Mouse (Mus musculus) erythroblast, adult 5-6 weeks (primary cell): Measurements from ENCODE around the gene Vars2. TPM values are rescaled to one million over a fixed set of nuclear protein-coding genes. Genes with fewer than 3 reads are reported as not detected.

ENCODE experiments used
- ATAC-seq: replicated peaks from 2 replicates; pipeline ENCODE4 v1.8.0; 2016; ENCODE audit warnings: moderate number of reproducible peaks, mild to moderate bottlenecking, moderate TSS enrichment, inconsistent platforms; ENCODE audit not compliant: poor library complexity, low FRiP score, severe bottlenecking
- total RNA-seq, 2 experiments: library from RNA; stranded (forward) in 1 of 2; stranded (reverse) in 1 of 2; fragments of 150-400 nt in 1 of 2; fragments of 200-764, 138-1000 nt in 1 of 2; gene quantifications; 2 replicates each; pipeline versions ENCODE4 v1.2.3 to v1.2.4; 2015 to 2017; ENCODE audit warnings: low replicate concordance in 2 of 2

The Vars2 gene
- total RNA-seq (2015; ENCODE audit: low replicate concordance) = 1.9 and 2.9 TPM in 2 replicates
- total RNA-seq (2017; ENCODE audit: low replicate concordance) = 2.1 and 11.0 TPM in 2 replicates

DNA sequence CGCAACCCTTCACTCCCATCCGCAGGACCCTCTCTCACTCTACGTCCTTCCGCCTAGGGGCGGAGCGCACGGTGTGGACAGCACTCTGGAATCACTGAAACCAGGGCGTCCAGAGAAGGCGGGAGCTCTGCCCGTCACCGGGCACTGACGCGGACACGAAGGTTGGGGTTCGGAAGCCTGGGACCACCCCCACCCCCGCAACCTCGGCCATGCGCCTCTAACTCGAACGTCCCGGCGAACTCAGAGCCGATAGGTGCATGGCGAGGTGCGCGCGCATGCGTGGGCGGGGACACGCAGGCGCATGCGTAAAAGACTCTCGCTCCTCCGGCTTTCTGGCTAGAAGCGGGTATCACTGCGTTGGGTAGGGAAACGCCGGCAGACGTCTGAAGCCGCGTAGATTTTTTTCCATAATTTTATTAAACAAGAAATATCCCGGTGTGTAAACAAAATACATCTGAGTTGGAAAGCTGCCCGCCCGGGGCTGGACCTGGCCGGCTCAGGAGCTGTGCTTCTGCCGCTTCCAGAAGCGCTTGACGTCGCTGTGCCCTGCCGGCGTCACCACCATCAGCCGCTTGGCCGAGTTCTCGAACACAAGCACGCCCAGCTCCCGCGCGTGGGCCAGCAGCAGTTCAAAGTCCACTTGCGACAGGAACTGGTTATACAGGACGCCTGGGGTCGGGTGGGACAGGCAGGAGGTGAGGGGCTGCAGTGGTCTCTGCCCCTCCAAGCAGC is at the start of gene Vars2:
Vars2 (minus strand) TSS at position 259 of the 732 bp plus-strand sequence.
- ATAC-seq = peak; percentile 92

DNA sequence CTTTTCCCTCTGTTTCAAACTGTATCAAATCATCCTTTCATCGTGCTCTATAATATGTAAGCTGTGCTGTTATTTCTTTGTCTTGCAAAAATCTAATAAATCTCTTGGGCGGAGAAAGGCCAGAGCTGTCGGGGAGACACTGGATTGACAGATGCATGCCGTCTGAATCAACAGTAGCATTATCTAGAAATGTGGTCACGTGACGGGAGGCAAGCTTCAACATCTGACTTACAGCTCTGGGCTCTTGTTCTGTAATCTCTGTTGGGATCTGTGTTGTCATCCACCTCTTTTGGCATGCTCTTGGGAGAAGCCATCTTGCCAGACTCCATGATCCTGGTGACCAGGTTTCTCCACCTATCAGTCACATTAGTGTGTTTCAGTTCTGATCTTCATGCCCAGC is 49.7 kb upstream of the Vars2 start:
- no peak for ATAC-seq

DNA sequence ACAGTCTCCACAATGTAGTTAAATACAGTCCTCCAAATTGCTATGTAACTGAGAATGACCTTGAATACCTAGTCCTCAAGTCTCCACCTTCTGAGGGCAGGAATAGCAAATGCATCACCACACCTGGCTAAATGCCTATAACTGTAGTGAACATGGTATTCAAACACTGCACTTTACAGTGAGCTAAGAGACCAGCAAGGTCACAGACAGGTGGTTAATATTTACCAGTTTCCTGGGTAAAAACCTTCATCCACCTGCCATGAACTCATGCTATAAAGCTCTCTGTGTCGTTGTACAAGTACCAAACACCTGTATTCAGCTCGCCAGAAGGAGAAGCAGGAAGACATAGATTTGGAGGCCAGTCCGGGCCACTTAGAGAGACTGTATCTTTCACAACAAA is 48.7 kb upstream of the Vars2 start:
- no peak for ATAC-seq

DNA sequence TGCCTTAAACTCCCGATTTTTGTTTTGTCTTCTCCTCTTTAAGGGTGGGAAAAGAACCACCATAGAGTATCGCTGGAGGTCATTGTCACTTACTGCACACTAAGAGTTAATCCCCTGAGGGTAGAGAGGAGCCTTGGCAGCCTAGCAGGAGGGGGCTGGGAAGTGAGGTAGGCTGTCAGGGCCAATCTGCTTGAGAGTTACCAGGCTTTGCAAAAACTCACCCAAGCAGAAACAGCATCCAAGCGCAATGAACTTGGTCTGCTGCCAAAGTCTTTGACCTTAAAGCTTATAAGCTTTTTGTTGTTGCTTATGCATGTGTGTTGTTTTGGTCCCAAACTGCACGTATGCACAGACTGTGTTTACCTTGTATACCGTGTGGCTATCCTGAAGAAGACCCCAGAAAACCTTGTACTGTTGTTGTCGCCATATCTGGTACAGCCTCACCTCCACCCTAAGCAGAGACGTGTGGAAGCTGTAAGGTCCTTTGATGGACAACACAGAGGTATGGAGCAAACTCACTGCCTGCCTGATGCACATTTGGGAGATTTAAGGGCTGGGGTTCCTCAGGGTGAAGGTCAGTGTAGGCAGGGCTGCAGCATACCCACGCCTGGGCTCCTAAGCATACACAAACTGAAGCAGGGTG is 43.4 kb upstream of the Vars2 start:
- ATAC-seq = no peak

DNA sequence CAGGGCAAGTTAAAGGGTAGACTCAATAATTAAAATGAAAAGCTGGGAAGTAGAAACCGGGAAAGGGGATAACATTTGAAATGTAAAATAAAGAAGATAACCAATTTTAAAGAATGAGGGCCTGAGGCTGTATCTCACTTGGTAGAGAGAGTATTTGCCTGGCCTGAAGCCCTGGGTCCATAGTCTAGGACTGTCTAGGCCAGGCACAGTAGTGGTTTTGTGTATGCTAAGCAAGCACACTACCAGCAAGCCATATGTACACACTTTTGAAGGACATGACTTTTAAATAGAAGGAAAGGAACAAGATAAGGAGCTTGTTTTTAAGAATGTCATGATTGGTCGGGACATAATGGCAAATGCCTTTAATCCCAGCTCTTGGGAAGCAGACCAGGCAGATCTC is 41.2 kb upstream of the Vars2 start:
- no peak for ATAC-seq

DNA sequence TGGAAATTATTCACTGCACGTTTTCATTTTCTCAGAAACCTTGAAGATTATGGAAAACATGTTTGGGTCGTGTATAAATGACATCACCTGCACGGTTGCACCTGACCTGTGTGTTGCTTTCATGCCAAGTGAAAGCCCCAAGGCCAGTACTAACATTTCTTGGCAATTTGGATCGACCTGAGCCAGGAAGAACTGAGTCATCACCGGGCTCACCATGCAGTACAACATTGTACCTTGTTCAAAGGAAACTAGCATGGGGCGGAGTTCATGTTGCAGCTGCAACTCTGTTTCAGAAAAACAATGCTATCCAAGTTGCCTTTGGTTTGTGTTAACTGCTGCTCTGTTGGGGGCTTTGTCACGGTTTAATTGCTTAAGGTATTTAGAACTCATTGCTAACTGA is 40.5 kb upstream of the Vars2 start:
- ATAC-seq = no peak

DNA sequence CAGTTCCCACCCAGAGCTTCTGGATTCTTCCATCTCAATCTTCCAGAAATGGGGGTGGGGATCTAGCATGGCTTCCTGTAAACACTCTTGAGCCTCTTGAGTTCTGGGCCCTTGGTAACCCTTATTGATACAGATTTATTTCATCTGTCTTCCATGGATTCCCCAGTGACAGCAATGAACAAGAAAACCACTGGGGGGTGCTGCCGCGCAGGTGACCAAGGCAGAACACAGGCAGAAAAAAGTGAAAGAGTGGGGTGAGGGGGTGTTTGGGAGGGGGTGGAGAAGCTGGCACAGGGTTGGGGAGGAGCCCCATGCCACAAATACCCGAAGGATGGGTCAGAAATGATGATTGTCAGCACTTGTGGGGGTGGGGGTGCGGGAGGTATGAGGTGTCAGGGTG is 38.4 kb upstream of the Vars2 start:
- no peak for ATAC-seq

DNA sequence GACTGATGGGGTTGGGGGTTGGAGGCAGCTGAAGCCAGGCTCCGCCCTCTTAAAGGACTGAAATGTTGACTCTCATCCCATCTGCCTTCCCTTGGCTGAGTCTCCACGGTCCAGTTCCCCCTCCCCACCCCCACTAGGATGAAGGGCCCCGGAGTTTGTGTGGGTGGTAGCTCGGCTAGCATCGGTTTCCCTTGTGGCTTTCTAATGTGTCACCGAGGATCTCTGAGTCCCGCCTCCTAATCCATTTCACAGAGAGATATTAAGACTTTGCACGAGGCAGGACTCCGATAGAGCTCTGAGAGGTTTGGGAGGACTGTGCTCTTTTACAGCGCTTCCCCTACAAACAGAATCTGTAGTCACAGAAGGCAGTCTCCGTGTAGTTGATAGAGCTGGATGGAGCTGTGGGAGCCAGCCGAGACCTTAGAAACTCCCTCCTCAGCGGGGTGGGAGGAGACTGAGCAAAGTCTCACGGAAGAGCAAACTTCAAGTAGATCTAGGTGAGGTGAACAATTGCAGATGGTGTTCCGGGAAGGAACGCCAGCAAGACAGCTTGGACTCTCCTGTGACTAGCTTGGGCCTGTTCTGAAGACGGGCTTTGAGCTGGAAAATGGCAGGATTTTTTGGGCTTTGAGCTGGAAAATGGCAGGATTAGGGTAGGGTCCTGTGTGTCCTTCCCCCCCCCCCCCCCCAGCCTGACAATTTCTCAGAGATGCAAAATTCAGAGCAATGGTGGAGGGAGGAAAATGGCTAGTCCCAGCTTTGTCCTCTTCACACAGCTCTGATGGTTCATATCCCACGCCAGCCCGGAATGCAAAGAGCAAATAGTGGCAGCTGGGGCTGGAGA is 37.5 kb upstream of the Vars2 start, which contains the start of gene Ddr1:
Ddr1 (minus strand) TSS at position 1 of the 844 bp plus-strand sequence.
- ATAC-seq = no peak

DNA sequence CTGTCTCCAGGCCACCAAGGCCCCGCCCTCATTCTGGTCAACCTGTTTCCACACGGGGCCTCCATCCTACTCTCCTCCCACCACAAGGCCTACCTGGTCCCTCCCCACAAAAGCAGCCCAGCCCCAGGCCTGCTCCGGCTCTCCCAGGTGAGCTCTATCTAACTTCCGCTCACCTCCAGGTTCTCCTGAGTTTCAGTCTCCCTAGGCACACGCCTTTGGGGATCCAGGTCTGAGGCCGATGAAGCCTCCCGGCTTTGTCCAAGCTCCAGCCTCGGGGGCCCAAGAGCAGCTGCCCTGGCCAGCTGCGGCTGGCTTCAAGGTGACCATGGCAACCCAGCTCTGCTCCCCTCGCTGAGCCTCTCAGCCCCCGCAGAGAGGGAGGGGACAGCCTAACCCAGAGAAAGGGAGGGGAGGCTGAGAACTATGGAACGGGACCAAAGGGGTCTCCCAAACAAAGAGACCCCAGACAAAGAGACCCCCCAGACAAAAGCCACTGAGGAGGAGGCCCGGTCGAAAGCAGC is 36.4 kb upstream of the Vars2 start:
- no peak for ATAC-seq

DNA sequence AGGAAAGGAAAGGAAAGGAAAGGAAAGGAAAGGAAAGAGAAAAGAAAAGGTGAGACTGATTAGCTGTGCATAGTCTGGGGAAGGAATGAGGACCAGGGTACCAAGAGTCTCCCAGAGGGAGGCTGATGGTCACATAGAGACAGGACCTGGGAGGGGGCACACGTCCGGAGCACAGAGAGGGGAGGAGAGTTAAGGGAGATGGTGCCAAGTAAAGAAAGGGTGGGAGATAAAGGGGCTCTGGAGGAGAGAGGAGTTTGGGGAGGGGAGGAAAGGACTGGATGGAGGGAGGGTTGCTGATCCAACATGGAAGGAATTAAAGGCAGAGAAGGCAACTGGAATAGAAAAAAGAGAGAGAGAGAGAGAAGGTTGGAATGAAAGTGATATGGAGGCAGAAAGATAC is 35.7 kb upstream of the Vars2 start:
- no peak for ATAC-seq

DNA sequence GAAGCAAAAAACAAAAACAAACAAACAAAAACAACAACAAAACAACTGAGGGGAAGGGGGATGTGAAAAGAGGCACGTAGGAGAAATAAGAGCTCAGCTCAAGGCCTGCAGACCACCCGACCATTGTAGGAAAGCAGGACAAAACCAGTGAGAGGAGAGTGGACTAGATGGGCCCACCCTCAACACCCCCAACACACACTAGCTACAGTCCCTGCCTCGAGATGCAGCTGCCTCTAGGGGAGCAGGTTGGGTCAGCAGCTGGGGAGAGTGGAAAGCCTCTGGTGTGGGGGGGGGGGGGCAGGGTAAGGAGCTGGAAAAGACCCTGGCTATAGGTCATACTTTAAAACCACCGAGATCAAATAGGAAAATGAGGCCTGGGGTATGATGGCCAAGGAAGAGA is 35.2 kb upstream of the Vars2 start:
- ATAC-seq = no peak

DNA sequence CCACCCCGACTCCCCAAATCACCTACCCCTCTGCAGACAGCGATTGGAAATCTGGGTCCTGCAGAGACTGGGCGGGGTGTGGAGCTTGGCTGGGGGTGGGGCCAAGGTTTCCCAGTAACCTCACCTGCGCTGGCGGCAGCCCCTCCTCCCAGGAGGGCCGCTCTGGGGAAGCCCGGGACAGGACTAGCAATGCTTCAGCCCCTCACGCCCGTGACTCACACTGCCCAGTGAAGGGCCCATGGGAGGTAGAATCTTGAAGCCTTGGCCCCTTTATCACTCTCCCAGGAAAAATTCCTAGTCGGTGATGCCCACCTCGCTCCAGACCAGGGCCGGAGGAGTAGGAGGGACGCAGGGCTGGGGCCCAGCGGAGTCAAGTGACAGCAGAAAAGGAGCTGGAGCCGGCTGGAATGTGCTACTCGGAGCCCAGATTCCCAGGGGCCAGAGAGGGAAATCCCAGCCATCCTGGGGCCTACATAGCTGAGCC is 34.6 kb upstream of the Vars2 start:
- no peak for ATAC-seq

DNA sequence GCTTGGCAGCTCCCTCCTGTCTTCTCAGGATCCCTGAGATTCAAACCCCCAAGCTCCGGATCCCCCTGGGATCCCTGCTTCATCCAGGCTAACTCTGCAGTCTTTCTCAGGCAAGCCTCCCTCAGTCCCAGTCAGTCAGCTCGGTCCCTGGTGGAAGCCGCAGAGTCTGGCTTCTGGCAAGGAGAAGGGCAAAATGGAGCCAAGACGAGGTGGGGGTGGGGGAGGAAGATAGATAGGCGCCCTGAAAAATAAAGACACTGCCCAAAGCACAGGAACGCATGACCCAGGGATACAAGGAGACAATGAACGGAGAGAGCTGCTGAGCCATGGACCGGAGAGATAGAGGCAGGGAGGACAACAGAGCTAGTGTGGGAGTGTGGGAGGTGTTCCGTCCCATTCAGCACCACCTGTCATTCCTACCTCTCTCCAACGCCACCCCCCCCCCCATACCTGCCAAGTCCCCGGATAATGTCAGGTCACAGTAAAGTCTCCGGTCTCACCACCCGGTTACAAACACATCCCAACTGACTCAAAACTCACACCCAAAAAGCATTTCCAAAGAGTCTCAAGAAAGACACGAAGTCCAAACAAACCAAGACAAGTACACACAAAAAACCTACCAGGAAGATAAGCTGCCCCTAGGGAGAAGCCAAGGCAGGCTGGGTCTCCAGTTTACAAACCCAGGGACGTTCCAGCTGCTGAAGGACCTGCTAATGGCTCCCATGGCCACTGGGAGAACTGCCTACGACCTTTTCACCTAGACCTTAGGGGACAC is 34.0 kb upstream of the Vars2 start:
- ATAC-seq = no peak

DNA sequence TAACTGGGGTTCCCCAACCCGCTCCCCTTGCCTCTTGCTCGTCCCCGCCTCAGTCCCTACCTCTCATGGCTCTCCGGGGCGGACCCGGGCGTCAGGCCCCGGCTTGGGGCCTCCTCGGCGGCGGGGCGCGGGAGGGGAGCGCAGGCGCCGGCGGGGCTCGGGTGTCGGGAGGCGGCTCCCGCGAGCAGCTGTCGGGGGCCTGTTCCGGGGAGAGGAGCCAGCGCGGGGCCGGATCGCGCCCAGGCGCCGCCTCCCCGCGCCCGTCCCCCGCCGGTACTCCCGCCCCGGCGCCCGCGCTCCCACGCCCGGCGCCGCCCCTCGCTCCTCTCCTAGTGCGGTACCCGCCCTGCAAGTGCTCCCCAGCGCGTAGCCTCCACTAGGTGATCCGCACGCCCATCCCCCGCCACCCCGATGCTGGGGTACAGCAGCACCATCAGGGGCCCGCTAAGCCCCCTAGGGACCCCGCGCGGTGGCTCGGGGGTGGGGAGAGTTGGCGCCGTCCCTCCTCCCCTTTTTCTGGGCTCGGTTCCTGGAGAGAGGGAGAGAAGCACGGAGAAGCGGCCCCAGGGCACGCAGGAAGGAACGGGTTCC is 33.1 kb upstream of the Vars2 start:
- no peak for ATAC-seq

DNA sequence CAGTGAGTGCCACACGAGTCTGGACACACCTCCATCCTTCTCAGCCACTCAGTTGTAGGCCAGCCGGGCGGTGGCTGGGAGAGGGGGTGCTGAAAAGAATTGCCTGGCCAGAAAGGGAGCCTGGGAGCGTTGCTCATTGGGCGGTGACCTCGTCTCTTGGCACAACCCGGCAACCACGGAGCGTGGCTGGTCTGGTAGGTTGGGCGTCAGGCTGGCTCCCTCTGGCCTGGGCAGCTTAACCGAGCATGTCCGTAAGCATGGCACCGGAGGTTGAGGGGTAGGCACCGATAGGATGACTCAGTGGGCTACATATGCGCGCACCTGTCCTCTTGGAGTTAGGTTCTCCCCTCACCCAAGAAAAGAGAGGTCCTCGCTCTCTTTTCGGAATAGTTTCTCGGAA is 32.5 kb upstream of the Vars2 start:
- 0 out of 2 replicates have a peak, but pooled peaks have one; percentile 28 for ATAC-seq

DNA sequence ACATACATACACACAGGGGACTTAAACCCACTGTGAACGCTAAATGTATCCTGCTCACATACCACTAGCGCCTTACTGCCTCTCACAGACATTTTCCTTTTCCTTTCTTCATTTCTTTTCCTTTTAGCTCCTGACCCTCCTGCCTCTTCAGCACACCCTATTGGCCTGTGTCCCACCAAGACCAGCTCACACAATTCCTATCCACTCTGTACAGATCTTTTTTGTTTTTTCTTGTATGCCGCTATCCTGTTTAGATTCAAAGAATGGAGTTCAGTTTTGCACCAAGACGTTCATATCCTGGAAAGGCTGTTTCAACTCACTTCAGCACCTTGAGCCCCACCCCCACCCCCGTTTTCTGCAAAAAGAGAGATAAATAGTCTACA is 31.1 kb upstream of the Vars2 start:
- no peak for ATAC-seq

DNA sequence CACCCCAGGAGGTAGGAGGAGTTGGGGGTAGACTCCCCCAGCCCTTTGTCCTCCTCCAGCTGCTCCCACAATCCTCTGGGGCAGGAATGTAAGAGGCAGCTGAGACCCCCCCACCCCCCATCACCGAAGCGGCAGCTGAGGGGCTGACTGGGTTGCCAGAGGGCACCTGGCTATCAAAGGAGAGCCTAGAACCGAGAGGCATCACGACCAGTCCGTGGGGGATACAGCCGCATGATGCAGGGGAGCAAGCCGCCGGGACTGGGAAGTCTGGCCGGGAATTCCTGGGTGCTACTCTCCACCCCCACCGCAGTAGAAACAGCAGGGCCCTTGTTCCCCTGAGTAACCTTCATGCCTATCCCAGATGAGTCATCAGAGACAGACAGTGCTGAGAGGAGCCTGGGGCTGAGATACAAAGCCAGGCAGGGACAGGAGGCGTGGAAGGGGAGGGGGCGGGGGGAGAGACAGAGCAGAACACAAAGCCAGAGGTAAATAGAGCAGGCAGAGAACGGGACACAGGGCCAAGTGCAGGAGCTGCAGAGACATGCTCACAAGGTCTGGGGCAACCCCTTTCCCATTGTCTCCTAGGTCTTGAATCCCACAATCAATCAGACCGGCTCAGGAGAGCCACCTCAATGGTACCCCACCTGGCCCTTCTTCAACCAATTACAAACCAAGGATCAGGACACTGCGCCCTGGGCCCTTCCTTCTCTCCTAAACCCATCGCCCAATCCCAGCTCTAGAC is 30.5 kb upstream of the Vars2 start:
- no peak for ATAC-seq

DNA sequence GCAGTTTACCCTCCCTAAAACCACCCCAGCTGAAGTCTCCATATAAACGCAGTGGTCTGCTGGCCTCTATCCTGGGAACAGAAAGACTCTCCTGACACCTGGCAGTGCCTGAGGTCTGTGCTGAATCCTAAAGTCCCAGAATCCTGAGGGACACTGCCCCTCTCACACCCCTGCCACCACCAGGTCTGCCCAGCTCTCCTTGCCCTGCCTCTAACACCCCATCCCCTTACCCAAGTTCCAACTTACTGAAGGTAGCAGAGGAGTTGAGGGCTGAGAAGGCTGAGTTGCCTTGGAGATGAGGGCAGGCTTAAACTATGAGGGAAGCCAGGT is 30.0 kb upstream of the Vars2 start:
- no peak for ATAC-seq

DNA sequence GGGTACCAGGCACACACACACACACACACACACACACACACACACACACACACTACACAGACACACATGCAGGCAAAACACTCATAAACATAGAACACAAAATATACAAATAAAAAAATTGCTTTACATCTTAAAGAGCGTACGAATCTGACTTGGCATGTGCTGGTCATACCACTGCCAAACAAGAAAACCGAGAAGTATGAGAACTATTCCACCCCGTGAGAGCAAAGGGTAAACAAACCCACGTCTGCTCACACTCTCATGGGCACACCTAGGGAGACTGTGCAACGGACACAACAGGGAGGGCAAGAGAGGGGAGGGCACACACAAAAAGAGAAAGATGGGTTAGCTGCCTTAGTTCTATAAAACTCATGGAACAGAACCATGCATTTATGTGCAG is 29.3 kb upstream of the Vars2 start:
- no peak for ATAC-seq
